Mouse (Mus musculus): Measurements from ENCODE around the gene Gm49320. TPM values are rescaled to one million over a fixed set of nuclear protein-coding genes. Genes with fewer than 3 reads are reported as not detected.

Gene Gm49320
- polyA plus RNA-seq, 1 experiment from 2014 or later, result 0.97 TPM

- 31% methylated on average over 38 of the region's 38 CpGs for WGBS
- Histone ChIP-seq H3K27me3 (ENCODE audit: insufficient read depth, low read length) (no peaks in the 10 kb centered on the region), H3K4me2 (ENCODE audit: low read length) (peak overlapping the region; percentile 13; the same call in 1 of the 2 replicates), H3K36me3 (ENCODE audit: insufficient read depth, low read length) (0 out of 2 replicates have a peak, but pooled peaks cover 3% of the 10 kb centered on the region), H3K4me1 (replicated peaks; ENCODE audit: insufficient read depth, low read length) (no peaks in the 10 kb centered on the region), H3K9ac (ENCODE audit: low read depth, low read length) (no peak overlapping the region), H3K4me3 (replicated peaks; ENCODE audit: low read depth, low read length) (no peak overlapping the region), H3K9me3 (replicated peaks; ENCODE audit: low read length) (no peaks in the 10 kb centered on the region), H3K27ac (no peak overlapping the region)
- TF ChIP-seq CTCF (IDR thresholded peaks at IDR 0.05; ENCODE audit: low read depth), result peak; percentile 31; the same call in 1 of the 2 replicates
- DNase-seq (ENCODE audit: low spot score) (no peak), ATAC-seq (replicated peaks; ENCODE audit: low FRiP score, low read depth) (peak; percentile 26; the same call in 1 of the 2 replicates)
These were observed 33.2 kb upstream of the Gm49320 start for GRCm38 (mm10) chr8:4205246-4206123.

GRCm38 (mm10) chr8:4206182-4207015 is 32.3 kb upstream of the Gm49320 start:
- no peak for DNase-seq (ENCODE audit: low spot score)

GRCm38 (mm10) chr8:4207016-4207350 is 31.7 kb upstream of the Gm49320 start:
- no peak for ATAC-seq (replicated peaks; ENCODE audit: low FRiP score, low read depth)
- no peak overlapping the region for H3K9ac ChIP-seq (ENCODE audit: low read depth, low read length)

More at GRCm38 (mm10) chr8:4206182-4207015, 32.3 kb upstream of the Gm49320 start:
- no peak for TF ChIP-seq CTCF (IDR thresholded peaks at IDR 0.05; ENCODE audit: low read depth)
- no peak overlapping the region for H3K27ac ChIP-seq
- H3K9me3 ChIP-seq (replicated peaks; ENCODE audit: low read length), result no peaks in the 10 kb centered on the region
- H3K4me2 ChIP-seq (ENCODE audit: low read length), result peak overlapping the region; percentile 13; the same call in 1 of the 2 replicates
- no peak overlapping the region for H3K4me3 ChIP-seq (replicated peaks; ENCODE audit: low read depth, low read length)
- H3K4me1 ChIP-seq (replicated peaks; ENCODE audit: insufficient read depth, low read length), result no peaks in the 10 kb centered on the region
- 0 out of 2 replicates have a peak, but pooled peaks have one; percentile 26 for ATAC-seq (replicated peaks; ENCODE audit: low FRiP score, low read depth)
- H3K36me3 ChIP-seq (ENCODE audit: insufficient read depth, low read length), result 0 out of 2 replicates have a peak, but pooled peaks cover 3% of the 10 kb centered on the region
- 19% methylated on average over 44 of the region's 44 CpGs for WGBS
- 0 out of 2 replicates have a peak overlapping the region, but pooled peaks have one; percentile 8 for H3K9ac ChIP-seq (ENCODE audit: low read depth, low read length)
- H3K27me3 ChIP-seq (ENCODE audit: insufficient read depth, low read length), result no peaks in the 10 kb centered on the region

GRCm38 (mm10) chr8:4211097-4211496 is 27.6 kb upstream of the Gm49320 start:
- 0 out of 2 replicates have a peak, but pooled peaks cover 3% of the 10 kb centered on the region for H3K36me3 ChIP-seq (ENCODE audit: insufficient read depth, low read length)
- H3K27me3 ChIP-seq (ENCODE audit: insufficient read depth, low read length), result 0 out of 2 replicates have a peak, but pooled peaks cover 3% of the 10 kb centered on the region
- ATAC-seq (replicated peaks; ENCODE audit: low FRiP score, low read depth) (no peak), DNase-seq (ENCODE audit: low spot score) (no peak)
- TF ChIP-seq CTCF (IDR thresholded peaks at IDR 0.05; ENCODE audit: low read depth), result no peak
- H3K9ac ChIP-seq (ENCODE audit: low read depth, low read length), result no peak overlapping the region
- no peaks in the 10 kb centered on the region for H3K9me3 ChIP-seq (replicated peaks; ENCODE audit: low read length)
- no peak overlapping the region for H3K27ac ChIP-seq
- 77% methylated on average over 6 of the region's 6 CpGs for WGBS
- H3K4me2 ChIP-seq (ENCODE audit: low read length), result no peak overlapping the region
- peaks cover 20% of the 10 kb centered on the region for H3K4me1 ChIP-seq (replicated peaks; ENCODE audit: insufficient read depth, low read length)
- no peak overlapping the region for H3K4me3 ChIP-seq (replicated peaks; ENCODE audit: low read depth, low read length)

More at GRCm38 (mm10) chr8:4207016-4207350, 31.7 kb upstream of the Gm49320 start:
- WGBS, result 67% methylated on average over 2 of the region's 2 CpGs
- Histone ChIP-seq H3K27me3 (ENCODE audit: insufficient read depth, low read length) (no peaks in the 10 kb centered on the region), H3K4me3 (replicated peaks; ENCODE audit: low read depth, low read length) (no peak overlapping the region), H3K36me3 (ENCODE audit: insufficient read depth, low read length) (0 out of 2 replicates have a peak, but pooled peaks cover 3% of the 10 kb centered on the region), H3K4me2 (ENCODE audit: low read length) (no peak overlapping the region), H3K27ac (no peak overlapping the region), H3K9me3 (replicated peaks; ENCODE audit: low read length) (no peaks in the 10 kb centered on the region), H3K4me1 (replicated peaks; ENCODE audit: insufficient read depth, low read length) (no peaks in the 10 kb centered on the region)
- TF ChIP-seq CTCF (IDR thresholded peaks at IDR 0.05; ENCODE audit: low read depth), result no peak
- DNase-seq (ENCODE audit: low spot score), result no peak

- Histone ChIP-seq H3K4me1 (replicated peaks; ENCODE audit: insufficient read depth, low read length) (peaks cover 20% of the 10 kb centered on the region), H3K36me3 (ENCODE audit: insufficient read depth, low read length) (0 out of 2 replicates have a peak, but pooled peaks cover 3% of the 10 kb centered on the region), H3K9ac (ENCODE audit: low read depth, low read length) (peak overlapping the region; percentile 50; the same call in 1 of the 2 replicates), H3K27ac (no peak overlapping the region), H3K4me2 (ENCODE audit: low read length) (peak overlapping the region; percentile 83), H3K4me3 (replicated peaks; ENCODE audit: low read depth, low read length) (peak overlapping the region; percentile 40), H3K9me3 (replicated peaks; ENCODE audit: low read length) (no peaks in the 10 kb centered on the region), H3K27me3 (ENCODE audit: insufficient read depth, low read length) (0 out of 2 replicates have a peak, but pooled peaks cover 3% of the 10 kb centered on the region)
- 0% methylated on average over 25 of the region's 25 CpGs for WGBS
- DNase-seq (ENCODE audit: low spot score), result no peak
- no peak for TF ChIP-seq CTCF (IDR thresholded peaks at IDR 0.05; ENCODE audit: low read depth)
- peak; percentile 22 for ATAC-seq (replicated peaks; ENCODE audit: low FRiP score, low read depth)
These were observed 25.9 kb upstream of the Gm49320 start for GRCm38 (mm10) chr8:4212809-4213209.

Measured in kidney, postnatal 0 days (tissue).